Mouse (Mus musculus) myocyte (in vitro differentiated cells): Measurements from ENCODE around the gene Ndufv1.

Source experiments
- CEBPB ChIP-seq: IDR thresholded peaks from 2 replicates; pipeline ENCODE4 v1.6.1; 2011; ENCODE audit warnings: mild to moderate bottlenecking, moderate library complexity; ENCODE audit not compliant: poor library complexity, insufficient read depth, severe bottlenecking
- E2F4 ChIP-seq: IDR thresholded peaks from one replicate; pipeline ENCODE4 v1.6.1; 2011; ENCODE audit warnings: mild to moderate bottlenecking, control low read depth, moderate library complexity; ENCODE audit not compliant: insufficient read depth
- MYOD1 ChIP-seq, 3 experiments: IDR thresholded peaks; one replicate each; pipeline ENCODE4 v1.6.1; 2011; ENCODE audit warnings: control low read depth in 2 of 3, low read depth in 2 of 3, mild to moderate bottlenecking in 2 of 3, moderate library complexity in 1 of 3; ENCODE audit not compliant: insufficient read length in 2 of 3, control insufficient read depth in 1 of 3
- MYOG ChIP-seq, 3 experiments: IDR thresholded peaks; one replicate each; pipeline ENCODE4 v1.6.1; 2011; ENCODE audit warnings: control low read depth in 2 of 3, low read depth in 2 of 3, mild to moderate bottlenecking in 2 of 3; ENCODE audit not compliant: insufficient read length in 2 of 3, control insufficient read depth in 1 of 3, insufficient read depth in 1 of 3
- POLR2A ChIP-seq: IDR thresholded peaks from one replicate; pipeline ENCODE4 v1.6.1; 2011; ENCODE audit warnings: low read depth, mild to moderate bottlenecking, control low read depth, moderate library complexity; ENCODE audit not compliant: insufficient read length
- POLR2AphosphoS2 ChIP-seq: IDR thresholded peaks from one replicate; pipeline ENCODE4 v1.6.1; 2011; ENCODE audit warnings: low read depth, control low read depth; ENCODE audit not compliant: insufficient read length
- SRF ChIP-seq: IDR thresholded peaks from one replicate; pipeline ENCODE4 v1.6.1; 2011; ENCODE audit warnings: low read depth; ENCODE audit not compliant: control insufficient read depth, insufficient read length
- TCF12 ChIP-seq: IDR thresholded peaks from one replicate; pipeline ENCODE4 v1.6.1; 2011; ENCODE audit warnings: mild to moderate bottlenecking, control low read depth; ENCODE audit not compliant: poor library complexity, insufficient read depth, severe bottlenecking
- USF1 ChIP-seq: IDR thresholded peaks from one replicate; pipeline ENCODE4 v1.6.1; 2011; ENCODE audit warnings: low read depth, mild to moderate bottlenecking, control low read depth, moderate library complexity

- no peak for TF ChIP-seq POLR2A
- TF ChIP-seq USF1, result no peak
- no peak for TF ChIP-seq MYOG (IDR thresholded peaks at IDR 0.05; ENCODE audit: control insufficient read depth in 1 of 3, insufficient read depth in 1 of 3, insufficient read length in 2 of 3, low read depth in 2 of 3)
- TF ChIP-seq TCF12, result no peak
- no peak for TF ChIP-seq SRF
- no peak for TF ChIP-seq POLR2AphosphoS2
- no peak for TF ChIP-seq CEBPB
- no peak for TF ChIP-seq E2F4
- no peak for TF ChIP-seq MYOD1 (IDR thresholded peaks at IDR 0.05; ENCODE audit: control insufficient read depth in 1 of 3, insufficient read length in 2 of 3, low read depth in 2 of 3)
Observed at GRCm38 (mm10) chr19:4051741-4052515, 39.3 kb upstream of the Ndufv1 start.
